Mouse (Mus musculus) liver, postnatal 0 days (tissue): ENCODE data around the gene Fam69a. TPM values are rescaled to one million over a fixed set of nuclear protein-coding genes. Genes with fewer than 3 reads are reported as not detected.
A peak's percentile ranks its signal among the peaks of the same experiment; 100 is the strongest.

Experiments used
- ATAC-seq: fragments of 200-750 bp; cut with Nextera tagmentation; 2 replicates; pipeline ENCODE4 v1.8.0; 2017; ENCODE audit warnings: mild to moderate bottlenecking, moderate library complexity
- DNase-seq: peaks from one replicate; pipeline ENCODE4 v3.0.0-alpha.2; 2016
- H3K27ac ChIP-seq: fragments of 300-500 bp; sonication (generic); 2 replicates; pipeline ENCODE4 v1.5.1; 2014; ENCODE audit warnings: antibody characterized with exemption, moderate library complexity, mild to moderate bottlenecking, low read depth
- H3K27me3 ChIP-seq: fragments of 300-500 bp; sonication (generic); 2 replicates; pipeline ENCODE4 v1.6.1; 2014; ENCODE audit warnings: low read length, control low read depth, mixed read lengths; ENCODE audit not compliant: insufficient read depth
- H3K36me3 ChIP-seq: fragments of 300-500 bp; sonication (generic); replicated peaks from 2 replicates; pipeline ENCODE4 v1.6.1; 2014; ENCODE audit warnings: mild to moderate bottlenecking, control low read depth, low read length, moderate library complexity, mixed read lengths; ENCODE audit not compliant: insufficient read depth
- H3K4me1 ChIP-seq: fragments of 300-500 bp; sonication (generic); 2 replicates; pipeline ENCODE4 v1.6.1; 2014; ENCODE audit warnings: antibody characterized with exemption, mild to moderate bottlenecking, control low read depth; ENCODE audit not compliant: insufficient read depth
- H3K4me2 ChIP-seq: fragments of 300-500 bp; sonication (generic); 2 replicates; pipeline ENCODE4 v1.6.1; 2014; ENCODE audit warnings: low read depth, mild to moderate bottlenecking, low read length, moderate library complexity, mixed read lengths
- H3K4me3 ChIP-seq: fragments of 300-500 bp; sonication (generic); 2 replicates; pipeline ENCODE4 v1.5.1; 2014; ENCODE audit warnings: low read depth, low read length
- H3K9ac ChIP-seq: fragments of 300-500 bp; sonication (generic); replicated peaks from 2 replicates; pipeline ENCODE4 v1.6.1; 2014; ENCODE audit warnings: mild to moderate bottlenecking, moderate library complexity
- H3K9me3 ChIP-seq: fragments of 300-500 bp; sonication (generic); 2 replicates; pipeline ENCODE4 v1.6.1; 2016; ENCODE audit warnings: mild to moderate bottlenecking, control low read depth, low read length, mixed read lengths
- CTCF ChIP-seq: sonication (generic); IDR thresholded peaks from 2 replicates; pipeline ENCODE4 v1.5.1; 2016; ENCODE audit warnings: antibody characterized with exemption, low read depth
- EP300 ChIP-seq: IDR thresholded peaks from 2 replicates; pipeline ENCODE4 v1.6.1; 2016; ENCODE audit warnings: antibody characterized with exemption, low read depth, mild to moderate bottlenecking
- WGBS: fragments of 180-500 bp; shearing (Covaris S2); extraction: QIAGEN DNeasy Blood & Tissue Kit; methylation state at CpG from one replicate; pipeline ENCODE4 v1.1.7; 2014; ENCODE audit not compliant: insufficient replicate concordance; 5-methylcytosine and 5-hydroxymethylcytosine counted together
- polyA plus RNA-seq: library from polyadenylated mRNA; unstranded; fragments of >200 nt; fragmentation: Nextera tagmentation; extraction: Ambion mirVana; gene quantifications from 2 replicates; pipeline ENCODE4 v1.2.1, GENCODE M21; 2015

The Fam69a gene
- polyA plus RNA-seq, 1 experiment from 2014 or later, result 8.3 TPM

DNA sequence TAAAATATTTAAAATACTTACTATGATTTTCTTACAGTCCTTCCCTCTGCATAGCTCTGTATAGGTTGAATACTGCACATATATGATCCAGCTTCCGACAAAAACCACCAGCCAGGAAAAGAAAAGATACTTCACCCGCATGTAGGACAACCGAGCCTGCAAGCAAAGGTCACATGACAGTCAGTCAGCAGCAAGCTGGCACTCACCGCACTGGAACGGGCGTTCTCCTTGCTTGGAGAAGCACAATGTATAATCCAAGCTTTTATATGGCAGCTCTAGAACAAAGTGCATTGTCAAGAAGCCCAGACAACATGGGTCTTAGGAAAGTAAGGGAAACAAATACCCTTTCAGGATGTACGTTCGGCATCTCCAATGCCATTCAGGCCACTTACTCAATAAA, 62.3 kb downstream of the Fam69a start:
- no peaks in the 10 kb centered on the region; the same call in 1 of the 2 replicates for H3K4me1 ChIP-seq
- no peaks in the 10 kb centered on the region for H3K9me3 ChIP-seq
- no peaks in the 10 kb centered on the region for H3K36me3 ChIP-seq
- WGBS, result 87% methylated on average over 8 of the region's 8 CpGs
- H3K4me3 ChIP-seq, result no peak overlapping the region
- no peaks in the 10 kb centered on the region for H3K27me3 ChIP-seq
- TF ChIP-seq EP300, result no peak
- no peak for TF ChIP-seq CTCF
- no peak overlapping the region for H3K9ac ChIP-seq
- no peak for ATAC-seq
- no peak overlapping the region for H3K27ac ChIP-seq
- no peak for DNase-seq
- no peak overlapping the region for H3K4me2 ChIP-seq

DNA sequence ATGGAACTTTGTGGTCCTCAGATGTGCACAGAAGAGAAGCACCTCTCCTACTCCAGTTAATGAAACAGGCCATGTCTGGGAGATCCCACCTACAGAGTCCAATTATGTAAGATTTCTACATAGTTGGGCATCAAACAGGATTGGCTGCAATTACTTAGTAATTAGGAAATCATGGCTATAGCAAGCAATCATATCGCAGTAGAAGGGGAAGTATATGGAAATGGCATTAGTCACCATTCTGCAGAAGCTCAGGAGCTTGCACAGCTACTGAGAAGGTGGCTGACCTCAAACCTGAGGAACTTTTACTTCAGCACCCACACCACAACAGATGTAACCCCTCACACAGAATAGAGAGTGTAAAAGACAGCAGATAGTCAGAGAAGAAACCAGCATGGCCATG, 64.0 kb downstream of the Fam69a start:
- H3K9ac ChIP-seq, result no peak overlapping the region
- no peak overlapping the region for H3K27ac ChIP-seq
- H3K9me3 ChIP-seq, result no peaks in the 10 kb centered on the region
- DNase-seq (no peak), ATAC-seq (peak; percentile 15; the same call in 1 of the 2 replicates)
- H3K4me3 ChIP-seq, result no peak overlapping the region
- no peaks in the 10 kb centered on the region for H3K36me3 ChIP-seq
- H3K4me1 ChIP-seq, result no peaks in the 10 kb centered on the region; the same call in 1 of the 2 replicates
- no peaks in the 10 kb centered on the region for H3K27me3 ChIP-seq
- TF ChIP-seq EP300, result no peak
- TF ChIP-seq CTCF, result no peak
- WGBS, result 61% methylated on average over 1 of the region's 1 CpGs
- H3K4me2 ChIP-seq, result no peak overlapping the region

DNA sequence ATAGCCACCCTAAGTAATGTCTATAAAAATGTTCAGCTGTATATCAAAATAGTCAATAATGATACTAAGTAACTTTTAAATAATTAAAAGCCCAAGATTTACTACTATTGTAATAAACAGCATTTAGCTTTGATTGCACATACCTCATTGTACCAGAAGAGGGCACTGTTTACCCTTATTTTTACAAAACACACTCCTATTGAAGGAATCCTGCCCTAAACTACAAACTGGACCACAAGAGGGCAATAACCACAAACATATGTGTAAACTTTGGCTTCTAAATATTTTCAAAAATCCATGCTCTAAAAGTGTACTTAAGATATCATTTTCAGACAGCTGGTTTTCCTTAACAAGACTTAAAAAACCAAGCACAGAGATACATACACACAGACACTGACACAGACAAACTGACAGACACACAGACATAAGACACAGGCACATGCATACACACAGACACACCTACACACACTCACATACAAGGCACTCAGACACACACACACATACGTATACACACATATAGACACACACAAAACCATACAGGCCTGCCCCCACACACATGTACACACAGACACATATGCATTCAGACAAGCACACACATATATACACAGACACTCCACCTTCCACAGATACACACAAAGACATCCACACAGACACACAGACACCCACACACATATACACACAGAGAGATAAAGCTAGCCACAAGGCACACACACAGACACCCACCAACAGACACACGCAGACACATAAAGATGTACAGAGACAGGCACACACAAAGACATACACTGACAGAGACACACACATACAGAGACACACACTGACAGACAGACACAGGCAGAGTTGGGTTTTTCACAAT, 65.3 kb downstream of the Fam69a start:
- no peak overlapping the region for H3K27ac ChIP-seq
- DNase-seq, result no peak
- no peaks in the 10 kb centered on the region for H3K9me3 ChIP-seq
- no peaks in the 10 kb centered on the region for H3K36me3 ChIP-seq
- WGBS, result 73% methylated on average over 2 of the region's 2 CpGs
- H3K9ac ChIP-seq, result no peak overlapping the region
- no peak overlapping the region for H3K4me3 ChIP-seq
- H3K4me1 ChIP-seq, result no peaks in the 10 kb centered on the region
- TF ChIP-seq CTCF (peak; percentile 94), EP300 (no peak)
- ATAC-seq, result peak; percentile 64
- no peak overlapping the region for H3K4me2 ChIP-seq
- no peaks in the 10 kb centered on the region for H3K27me3 ChIP-seq

DNA sequence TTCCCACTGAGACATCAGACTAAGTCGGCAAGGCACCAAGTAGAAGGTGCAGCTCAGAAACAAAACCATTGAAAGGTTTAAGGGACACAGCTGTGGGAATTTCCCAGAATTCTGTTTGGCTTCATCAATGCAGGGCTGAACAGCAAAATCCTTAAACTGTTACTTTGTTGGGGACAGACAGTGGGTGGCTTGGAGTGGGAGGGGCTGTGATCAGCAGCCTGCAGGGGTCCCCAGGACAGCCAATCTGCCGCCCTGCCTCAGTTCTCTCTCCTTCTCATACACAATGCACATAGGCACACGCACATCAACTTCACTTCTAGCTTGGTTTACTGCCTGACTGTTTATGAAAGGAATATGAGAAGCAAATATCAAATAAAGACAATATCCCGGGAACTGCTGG, 71.6 kb downstream of the Fam69a start:
- no peaks in the 10 kb centered on the region for H3K9me3 ChIP-seq
- no peaks in the 10 kb centered on the region for H3K27me3 ChIP-seq
- 68% methylated on average over 4 of the region's 4 CpGs for WGBS
- no peak overlapping the region for H3K4me3 ChIP-seq
- no peak overlapping the region for H3K9ac ChIP-seq
- DNase-seq (no peak), ATAC-seq (no peak)
- H3K4me1 ChIP-seq, result no peaks in the 10 kb centered on the region
- no peak overlapping the region for H3K4me2 ChIP-seq
- 0 out of 2 replicates have a peak, but pooled peaks cover 5% of the 10 kb centered on the region for H3K36me3 ChIP-seq
- TF ChIP-seq CTCF, result no peak
- TF ChIP-seq EP300, result no peak
- no peak overlapping the region for H3K27ac ChIP-seq

- 80% methylated on average over 5 of the region's 5 CpGs for WGBS
- no peaks in the 10 kb centered on the region for H3K27me3 ChIP-seq
- no peak for DNase-seq
Measured at GRCm38 (mm10) chr5:107911012-107911411, 75.9 kb downstream of the Fam69a start.

GRCm38 (mm10) chr5:107910084-107910616, 76.7 kb downstream of the Fam69a start:
- peaks cover 46% of the 10 kb centered on the region for H3K36me3 ChIP-seq

More at GRCm38 (mm10) chr5:107911012-107911411, 75.9 kb downstream of the Fam69a start:
- Histone ChIP-seq H3K9me3 (no peaks in the 10 kb centered on the region), H3K4me2 (no peak overlapping the region), H3K4me1 (no peaks in the 10 kb centered on the region), H3K36me3 (peaks cover 39% of the 10 kb centered on the region), H3K9ac (no peak overlapping the region), H3K27ac (no peak overlapping the region), H3K4me3 (no peak overlapping the region)
- TF ChIP-seq EP300, result no peak
- no peak for TF ChIP-seq CTCF
- no peak for ATAC-seq

More at GRCm38 (mm10) chr5:107910084-107910616, 76.7 kb downstream of the Fam69a start:
- H3K4me1 ChIP-seq, result no peaks in the 10 kb centered on the region
- no peak for TF ChIP-seq CTCF
- TF ChIP-seq EP300, result no peak
- no peaks in the 10 kb centered on the region for H3K9me3 ChIP-seq
- H3K27me3 ChIP-seq, result no peaks in the 10 kb centered on the region
- H3K4me3 ChIP-seq, result no peak overlapping the region
- no peak for ATAC-seq
- no peak overlapping the region for H3K4me2 ChIP-seq
- no peak for DNase-seq
- H3K27ac ChIP-seq, result no peak overlapping the region
- WGBS, result 54% methylated on average over 5 of the region's 5 CpGs
- H3K9ac ChIP-seq, result no peak overlapping the region
